Mouse (Mus musculus) frontal cortex, postnatal 36 days (tissue): ENCODE data around the gene Gm45140.

Experiments
- DNase-seq, 2 experiments: peaks; one replicate each; pipeline ENCODE4 v3.0.0; 2022; ENCODE audit warnings: low spot score in 2 of 2

Gm45140 gene

GRCm38 (mm10) chr6:87741978-87742377 is 93.6 kb downstream of the Gm45140 start:
- no peak for DNase-seq

GRCm38 (mm10) chr6:87740496-87740895 is 95.1 kb downstream of the Gm45140 start:
- no peak for DNase-seq

GRCm38 (mm10) chr6:87739898-87740297 is 95.7 kb downstream of the Gm45140 start:
- no peak for DNase-seq
